Mouse (Mus musculus): ENCODE results near the gene Fosb. TPM values are rescaled to one million over a fixed set of nuclear protein-coding genes. Genes with fewer than 3 reads are reported as not detected.
"Not testable (repeated sequence)": the region's sequence is repeated elsewhere in the genome, so short reads cannot be mapped to it uniquely, and the experiment has no call there.

Fosb gene
- polyA plus RNA-seq, 1 experiment: not detected

GRCm38 (mm10) chr7:19297794-19298193, 12.1 kb downstream of the Fosb start:
- H3K4me3 ChIP-seq (ENCODE audit: insufficient read depth, low read depth, low read length): no peak overlapping the region
- H3K4me1 ChIP-seq (ENCODE audit: control insufficient read depth, insufficient read depth, low read length): peaks cover 9% of the 10 kb centered on the region
- H3K27ac ChIP-seq (ENCODE audit: insufficient read depth, low read depth, low read length): no peak overlapping the region
- no peak for TF ChIP-seq CTCF (IDR thresholded peaks at IDR 0.05; ENCODE audit: insufficient read depth, low read depth, low read length)
- TF ChIP-seq POLR2A (IDR thresholded peaks at IDR 0.05; ENCODE audit: insufficient read depth, low read depth, low read length): no peak
- WGBS: 86% methylated on average over 5 of the region's 5 CpGs

DNA sequence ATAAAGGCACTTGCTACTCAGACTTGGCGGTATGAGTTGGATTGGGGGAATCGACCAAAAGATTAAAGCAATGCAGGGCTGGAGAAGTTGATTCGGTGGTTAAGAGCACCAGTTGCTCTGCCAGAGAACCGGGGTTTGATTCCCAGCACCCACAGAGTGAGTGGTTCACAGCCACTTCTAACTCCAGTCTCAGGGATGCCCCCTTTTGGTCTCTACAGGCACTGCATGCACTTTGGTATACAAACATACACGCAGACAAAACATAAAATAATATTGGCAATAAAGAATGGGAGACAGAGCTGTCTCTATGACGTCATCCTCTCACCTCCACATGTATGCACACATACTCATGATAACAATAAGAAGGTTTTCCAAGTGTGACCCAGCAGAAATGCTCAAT, 12.8 kb downstream of the Fosb start:
- H3K4me3 ChIP-seq (ENCODE audit: insufficient read depth, low read depth, low read length): no peak overlapping the region
- no peak overlapping the region for H3K27ac ChIP-seq (ENCODE audit: insufficient read depth, low read depth, low read length)
- TF ChIP-seq POLR2A (IDR thresholded peaks at IDR 0.05; ENCODE audit: insufficient read depth, low read depth, low read length) (no peak), CTCF (IDR thresholded peaks at IDR 0.05; ENCODE audit: insufficient read depth, low read depth, low read length) (no peak)
- H3K4me1 ChIP-seq (ENCODE audit: control insufficient read depth, insufficient read depth, low read length): peaks cover 8% of the 10 kb centered on the region
- 89% methylated on average over 6 of the region's 6 CpGs for whole genome bisulfite sequencing

DNA sequence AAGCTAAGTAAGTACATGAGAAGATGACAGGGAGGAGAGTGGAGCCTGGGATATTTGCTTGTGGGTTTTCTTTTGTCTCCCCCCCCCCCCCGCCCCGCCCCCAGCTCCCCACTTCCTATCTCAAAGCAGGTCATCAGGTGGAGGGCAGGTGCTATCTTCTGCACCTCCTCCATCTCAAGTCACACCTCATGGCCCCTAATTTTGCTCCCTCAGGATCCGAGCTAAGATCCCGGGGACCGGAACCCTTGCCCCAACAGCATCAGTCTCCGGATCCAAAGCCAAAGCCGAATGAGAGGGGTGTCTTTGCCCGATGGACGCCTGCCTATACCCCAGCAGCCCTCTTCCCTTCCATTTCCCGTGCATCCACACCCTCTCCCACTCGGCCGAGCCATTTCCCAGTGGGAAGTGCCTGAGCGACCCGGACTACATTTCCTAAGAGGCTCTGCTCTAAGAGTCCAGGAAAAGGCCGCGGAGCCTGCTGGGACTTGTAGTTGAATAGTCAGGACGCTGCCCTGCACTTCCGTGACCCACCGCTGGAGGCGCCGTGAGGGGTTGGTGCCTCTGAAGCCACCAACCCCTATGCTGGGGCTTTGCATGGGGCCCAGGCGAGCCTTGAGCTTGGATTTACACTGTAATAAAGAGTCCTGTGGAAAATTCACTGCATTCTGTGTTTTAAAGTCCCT, 14.2 kb downstream of the Fosb start:
- no peak for TF ChIP-seq POLR2A (IDR thresholded peaks at IDR 0.05; ENCODE audit: insufficient read depth, low read depth, low read length)
- peak; percentile 94 for TF ChIP-seq CTCF (IDR thresholded peaks at IDR 0.05; ENCODE audit: insufficient read depth, low read depth, low read length)
- Histone ChIP-seq H3K4me1 (ENCODE audit: control insufficient read depth, insufficient read depth, low read length) (peaks cover 12% of the 10 kb centered on the region), H3K4me3 (ENCODE audit: insufficient read depth, low read depth, low read length) (peak overlapping the region; percentile 32), H3K27ac (ENCODE audit: insufficient read depth, low read depth, low read length) (no peak overlapping the region)
- WGBS: 14% methylated on average over 21 of the region's 22 CpGs

DNA sequence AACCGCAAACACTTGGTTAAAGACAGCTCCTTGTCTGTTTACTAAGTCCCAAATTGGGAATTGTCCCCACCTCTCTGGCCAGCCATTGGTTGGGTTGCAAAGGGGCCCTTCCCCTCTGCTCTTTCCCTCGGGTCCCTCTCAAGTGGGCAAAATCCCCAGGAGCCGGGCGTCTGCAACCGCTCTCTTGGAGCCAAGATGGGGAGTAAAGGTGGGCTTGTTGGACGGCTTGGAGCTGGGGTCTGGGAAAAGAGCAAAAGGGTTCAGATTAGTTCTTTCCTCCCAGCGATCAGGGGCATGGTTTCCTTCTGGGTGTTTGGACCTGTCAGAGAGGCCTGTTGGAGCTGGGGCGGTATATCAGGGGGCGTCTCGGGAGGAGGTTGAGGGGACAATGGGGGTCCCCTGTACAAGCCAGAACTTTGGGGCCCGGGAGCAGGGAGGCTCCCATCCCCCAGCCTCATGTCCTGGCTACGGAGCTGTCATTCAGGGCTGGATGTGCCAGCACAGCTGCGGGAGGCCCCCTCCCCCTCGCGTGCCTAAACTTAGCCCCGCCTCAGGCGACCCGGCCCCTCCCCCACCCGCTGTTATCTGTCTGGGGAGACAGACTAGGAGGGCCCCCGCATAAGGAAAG, 18.8 kb downstream of the Fosb start:
- WGBS: 9% methylated on average over 20 of the region's 20 CpGs
- 0 out of 2 replicates have a peak overlapping the region, but pooled peaks have one; percentile 4 for H3K27ac ChIP-seq (ENCODE audit: insufficient read depth, low read depth, low read length)

GRCm38 (mm10) chr7:19284763-19285162, 25.1 kb downstream of the Fosb start:
- 18% methylated on average over 4 of the region's 4 CpGs for WGBS
- H3K4me3 ChIP-seq (ENCODE audit: insufficient read depth, low read depth, low read length): no peak overlapping the region
- TF ChIP-seq POLR2A (IDR thresholded peaks at IDR 0.05; ENCODE audit: insufficient read depth, low read depth, low read length) (no peak), CTCF (IDR thresholded peaks at IDR 0.05; ENCODE audit: insufficient read depth, low read depth, low read length) (no peak)
- no peak overlapping the region for H3K27ac ChIP-seq (ENCODE audit: insufficient read depth, low read depth, low read length)
- H3K4me1 ChIP-seq (ENCODE audit: control insufficient read depth, insufficient read depth, low read length): peaks cover 6% of the 10 kb centered on the region

More for the DNA sequence above, 18.8 kb downstream of the Fosb start:
- H3K4me3 ChIP-seq (ENCODE audit: insufficient read depth, low read depth, low read length): peak overlapping the region; percentile 20
- H3K4me1 ChIP-seq (ENCODE audit: control insufficient read depth, insufficient read depth, low read length): peaks cover 16% of the 10 kb centered on the region
- no peak for TF ChIP-seq CTCF (IDR thresholded peaks at IDR 0.05; ENCODE audit: insufficient read depth, low read depth, low read length)
- no peak for TF ChIP-seq POLR2A (IDR thresholded peaks at IDR 0.05; ENCODE audit: insufficient read depth, low read depth, low read length)

GRCm38 (mm10) chr7:19283406-19283804, 26.4 kb downstream of the Fosb start:
- Histone ChIP-seq H3K4me3 (ENCODE audit: insufficient read depth, low read depth, low read length) (peak overlapping the region; percentile 72), H3K27ac (ENCODE audit: insufficient read depth, low read depth, low read length) (0 out of 2 replicates have a peak overlapping the region, but pooled peaks have one; percentile 14), H3K4me1 (ENCODE audit: control insufficient read depth, insufficient read depth, low read length) (peaks cover 12% of the 10 kb centered on the region)
- WGBS: 12% methylated on average over 14 of the region's 14 CpGs
- TF ChIP-seq CTCF (IDR thresholded peaks at IDR 0.05; ENCODE audit: insufficient read depth, low read depth, low read length) (no peak), POLR2A (IDR thresholded peaks at IDR 0.05; ENCODE audit: insufficient read depth, low read depth, low read length) (no peak)

- TF ChIP-seq POLR2A (IDR thresholded peaks at IDR 0.05; ENCODE audit: insufficient read depth, low read depth, low read length) (no peak), CTCF (IDR thresholded peaks at IDR 0.05; ENCODE audit: insufficient read depth, low read depth, low read length) (no peak)
- WGBS: under 1% methylated on average over 35 of the region's 35 CpGs
- Histone ChIP-seq H3K4me3 (ENCODE audit: insufficient read depth, low read depth, low read length) (peak overlapping the region; percentile 72), H3K4me1 (ENCODE audit: control insufficient read depth, insufficient read depth, low read length) (peaks cover 12% of the 10 kb centered on the region), H3K27ac (ENCODE audit: insufficient read depth, low read depth, low read length) (peak overlapping the region; percentile 14)
Measured at GRCm38 (mm10) chr7:19282791-19283405, 27.0 kb downstream of the Fosb start.

DNA sequence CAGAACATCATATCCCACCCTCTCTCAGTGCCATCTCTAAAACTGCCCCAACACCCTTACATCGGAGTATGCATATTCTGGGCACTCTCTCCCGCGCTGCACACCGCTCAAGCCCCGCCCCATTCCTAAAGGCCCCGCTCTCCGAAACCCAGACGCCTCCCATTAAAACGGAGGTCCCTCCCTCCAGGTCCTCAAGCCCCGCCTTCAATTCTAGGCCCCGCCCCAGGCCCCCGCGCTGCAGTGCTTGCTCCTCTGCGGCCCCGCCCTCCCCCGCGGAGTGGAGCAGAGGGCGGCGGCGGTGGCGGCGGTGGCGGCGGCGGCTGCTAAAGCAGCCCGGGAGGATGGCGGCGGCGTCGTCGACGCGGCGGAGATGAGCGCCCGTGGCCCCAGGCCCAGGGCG, 27.5 kb downstream of the Fosb start, which contains the start of gene Rtn2:
Gene Rtn2, plus strand, starts transcription at position 240 of the 400 bp plus-strand sequence.
- WGBS: under 1% methylated on average over 37 of the region's 37 CpGs
- peak within 1 kb of the TSS; percentile 72 for H3K4me3 ChIP-seq (ENCODE audit: insufficient read depth, low read depth, low read length)
- TF ChIP-seq CTCF (IDR thresholded peaks at IDR 0.05; ENCODE audit: insufficient read depth, low read depth, low read length) (no peak), POLR2A (IDR thresholded peaks at IDR 0.05; ENCODE audit: insufficient read depth, low read depth, low read length) (0 out of 2 replicates have a peak, but pooled peaks have one; percentile 31)
- peaks cover 12% of the 10 kb centered on the region for H3K4me1 ChIP-seq (ENCODE audit: control insufficient read depth, insufficient read depth, low read length)
- H3K27ac ChIP-seq (ENCODE audit: insufficient read depth, low read depth, low read length): peak within 1 kb of the TSS; percentile 14

GRCm38 (mm10) chr7:19281680-19282304, 28.1 kb downstream of the Fosb start:
- peaks cover 12% of the 10 kb centered on the region for H3K4me1 ChIP-seq (ENCODE audit: control insufficient read depth, insufficient read depth, low read length)
- H3K27ac ChIP-seq (ENCODE audit: insufficient read depth, low read depth, low read length): not testable (repeated sequence)
- peak overlapping the region; percentile 72 for H3K4me3 ChIP-seq (ENCODE audit: insufficient read depth, low read depth, low read length)
- WGBS: 27% methylated on average over 6 of the region's 6 CpGs

Data from olfactory bulb, adult 2 months (tissue).